Mouse (Mus musculus): ENCODE results near the gene Gnptg.

DNA sequence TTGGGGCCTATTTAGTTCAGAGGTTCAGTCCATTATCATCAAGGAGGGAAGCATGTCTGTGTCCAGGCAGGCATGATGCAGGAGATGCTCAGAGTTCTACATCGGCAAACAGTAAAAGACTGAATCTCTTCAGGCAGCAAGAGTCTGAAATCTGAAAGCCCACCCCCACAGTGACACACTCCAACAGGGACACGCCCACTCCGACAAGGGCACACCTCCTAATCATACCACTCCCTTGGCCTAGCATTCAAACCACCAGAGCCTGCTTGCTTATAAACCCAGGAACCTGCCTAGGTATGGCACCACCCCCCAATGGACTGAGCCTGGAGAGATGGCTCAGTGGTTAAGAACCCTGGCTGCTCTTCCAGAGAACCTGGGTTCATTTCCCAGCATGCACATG lies 24.5 kb downstream of the Gnptg start:
- TF ChIP-seq GATA1 (IDR thresholded peaks at IDR 0.05; ENCODE audit: low read length) (no peak), TAL1 (IDR thresholded peaks at IDR 0.05; ENCODE audit: low read length) (no peak)
